Mouse (Mus musculus): Measurements from ENCODE around the gene Degs1.
A peak's percentile ranks its signal among the peaks of the same experiment; 100 is the strongest.
"Not testable (repeated sequence)": the region's sequence is repeated elsewhere in the genome, so short reads cannot be mapped to it uniquely, and the experiment has no call there.

Degs1 gene

DNA sequence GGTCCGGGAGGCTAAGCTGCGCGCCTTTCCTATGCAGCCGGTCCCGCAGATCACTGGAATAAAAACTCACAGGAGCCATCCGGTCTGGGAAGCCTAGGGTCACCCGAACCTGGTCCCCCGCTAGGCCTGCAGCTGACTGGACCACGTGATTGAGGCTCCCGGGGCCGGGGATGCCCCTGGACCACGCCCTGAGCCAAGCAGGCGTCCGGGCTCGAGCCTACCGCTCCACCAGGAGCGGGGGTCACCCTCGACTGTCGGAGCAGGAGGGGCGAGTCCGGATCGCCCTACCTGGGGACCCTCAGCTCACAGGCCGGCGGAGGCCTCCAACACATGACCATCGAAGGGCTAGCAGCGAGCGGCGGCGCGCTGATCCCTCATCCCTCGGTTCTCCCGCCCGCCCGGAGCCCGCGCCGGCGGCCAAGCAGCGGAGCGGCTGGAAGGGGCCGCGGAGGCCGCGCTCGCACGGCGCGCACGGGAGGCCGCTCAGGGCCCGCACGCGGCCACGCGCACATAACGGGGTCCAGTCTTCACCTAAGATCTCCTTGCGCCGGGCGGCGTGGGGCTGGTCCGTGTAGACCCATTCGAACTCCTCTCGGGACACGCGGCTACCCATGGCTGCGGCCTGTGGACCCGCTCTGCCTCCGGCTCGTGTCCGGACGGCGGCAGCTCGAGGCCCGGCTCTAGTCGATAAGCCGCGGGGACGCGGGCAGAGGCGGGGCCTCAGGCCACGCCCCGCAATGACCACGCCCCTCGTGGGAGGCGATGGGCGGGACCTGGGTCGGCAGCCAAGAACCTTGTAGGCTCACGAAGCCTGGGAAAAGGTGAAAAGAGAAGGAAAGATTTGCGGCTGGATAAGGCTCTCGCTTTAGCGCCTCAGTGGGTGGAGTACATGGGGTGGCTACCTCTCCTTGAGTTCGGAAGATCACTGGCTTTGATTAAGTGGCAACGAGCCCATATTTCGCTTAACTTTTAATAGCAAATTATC, at the start of gene Degs1:
TSS of gene Degs1 (minus strand) at position 714 of the 985 bp plus-strand sequence.
- peak; percentile 87 for DNase-seq (ENCODE audit: low read depth, low spot score)

GRCm38 (mm10) chr1:182325919-182326318, 43.3 kb upstream of the Degs1 start:
- no peak for DNase-seq (ENCODE audit: low read depth, low spot score)

- DNase-seq (ENCODE audit: low read depth, low spot score) = no peak
Measured at GRCm38 (mm10) chr1:182324552-182324951, 41.9 kb upstream of the Degs1 start.

GRCm38 (mm10) chr1:182323139-182323538, 40.5 kb upstream of the Degs1 start:
- DNase-seq (ENCODE audit: low read depth, low spot score) = no peak

- DNase-seq (ENCODE audit: low read depth, low spot score) = no peak
Measured at GRCm38 (mm10) chr1:182314201-182314600, 31.6 kb upstream of the Degs1 start.

- DNase-seq (ENCODE audit: low read depth, low spot score) = no peak
Measured at GRCm38 (mm10) chr1:182313181-182313580, 30.6 kb upstream of the Degs1 start.

DNA sequence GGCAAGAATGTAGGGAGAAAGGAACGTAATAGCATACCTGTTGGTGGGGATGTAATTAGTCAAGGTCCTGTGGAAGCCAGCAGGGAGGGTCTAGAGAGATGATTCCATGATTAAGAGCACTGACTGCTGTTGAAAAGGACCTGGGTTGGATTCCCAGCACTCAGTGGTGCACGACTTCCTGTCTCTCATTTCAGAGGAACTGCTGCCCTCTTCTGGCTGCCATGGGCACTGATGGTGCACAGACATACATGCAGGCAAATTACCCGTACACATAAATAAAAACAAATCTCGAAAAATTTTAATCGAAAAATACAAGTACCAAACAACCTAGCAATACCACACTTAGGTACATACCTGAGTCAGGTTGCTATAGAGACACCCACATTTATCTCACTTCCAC, 28.8 kb upstream of the Degs1 start:
- no peak for DNase-seq (ENCODE audit: low read depth, low spot score)

DNA sequence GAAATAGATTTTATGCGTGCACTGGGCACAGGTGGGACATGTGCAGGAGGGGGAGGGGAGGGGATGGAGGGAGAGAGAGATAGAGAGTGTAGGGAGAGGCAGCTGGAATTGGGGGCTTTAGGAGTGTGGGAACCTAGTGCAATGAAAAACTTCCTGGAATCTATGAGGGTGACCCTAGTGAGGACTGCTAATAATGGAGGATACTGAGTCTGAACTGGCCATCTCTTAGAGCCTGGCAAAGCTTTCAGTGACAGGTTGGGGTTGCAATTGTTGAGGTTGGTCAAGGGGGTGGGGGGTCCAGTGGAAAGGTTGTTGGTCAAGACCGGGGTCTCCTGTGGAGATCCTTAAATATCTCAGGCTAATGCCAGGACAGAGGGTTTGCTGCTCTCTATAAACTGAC, 27.7 kb upstream of the Degs1 start:
- no peak for DNase-seq (ENCODE audit: low read depth, low spot score)

- no peak for DNase-seq (ENCODE audit: low read depth, low spot score)
Measured at GRCm38 (mm10) chr1:182309403-182309802, 26.8 kb upstream of the Degs1 start.

DNA sequence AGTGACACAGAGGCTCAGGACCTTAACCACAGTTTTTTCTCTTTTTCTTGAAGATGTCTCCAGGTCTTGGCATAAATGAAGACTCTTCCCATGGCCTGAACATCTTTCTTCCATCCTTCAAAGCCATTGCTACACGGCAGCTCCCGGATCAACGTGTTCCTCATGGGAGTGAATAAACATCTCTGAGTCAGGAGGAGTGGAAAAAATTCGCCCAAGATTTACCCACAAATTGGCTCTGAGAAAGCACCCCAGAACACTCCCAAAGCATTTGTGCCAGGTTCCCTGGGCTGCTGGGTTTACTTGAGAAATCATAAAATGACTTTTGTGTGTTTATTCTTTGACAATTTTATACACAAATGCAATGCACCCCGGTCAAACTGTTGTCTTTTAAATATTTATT, 20.3 kb upstream of the Degs1 start:
- DNase-seq (ENCODE audit: low read depth, low spot score) = no peak

DNA sequence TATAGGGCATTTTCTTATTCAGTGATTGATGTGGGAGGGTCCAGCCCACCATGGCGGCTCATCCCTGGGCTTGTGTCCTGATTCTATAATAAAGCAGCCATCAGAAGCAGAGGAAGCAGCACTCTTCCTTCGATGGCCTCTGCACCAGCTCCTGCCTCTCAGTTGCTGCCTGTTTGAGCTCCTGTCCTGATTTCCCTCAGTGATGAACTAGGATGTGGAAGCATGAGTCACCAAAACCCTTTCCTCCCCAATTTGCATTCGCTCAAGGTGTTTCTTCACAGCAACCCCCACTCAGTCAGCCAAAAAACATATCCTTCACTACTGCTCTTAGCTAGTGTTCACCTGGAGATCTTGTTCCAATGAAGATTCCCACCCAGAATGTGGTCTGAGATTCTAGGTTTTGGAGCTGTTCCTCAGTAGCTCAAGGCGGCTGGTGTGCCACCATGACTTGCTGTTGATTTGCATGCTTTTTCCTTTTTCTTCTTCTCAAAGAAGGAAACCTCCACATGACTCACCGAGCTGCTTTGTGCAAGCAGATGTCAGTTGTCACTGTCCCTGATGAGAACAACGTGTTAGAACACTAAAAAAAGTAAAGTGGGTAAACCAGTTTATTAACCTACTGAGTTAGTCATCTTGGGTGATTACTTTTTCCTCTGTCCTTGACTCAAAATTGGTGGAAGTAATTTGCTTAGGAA, 19.7 kb upstream of the Degs1 start:
- no peak for DNase-seq (ENCODE audit: low read depth, low spot score)

GRCm38 (mm10) chr1:182297821-182298220, 15.2 kb upstream of the Degs1 start:
- no peak for DNase-seq (ENCODE audit: low read depth, low spot score)

DNA sequence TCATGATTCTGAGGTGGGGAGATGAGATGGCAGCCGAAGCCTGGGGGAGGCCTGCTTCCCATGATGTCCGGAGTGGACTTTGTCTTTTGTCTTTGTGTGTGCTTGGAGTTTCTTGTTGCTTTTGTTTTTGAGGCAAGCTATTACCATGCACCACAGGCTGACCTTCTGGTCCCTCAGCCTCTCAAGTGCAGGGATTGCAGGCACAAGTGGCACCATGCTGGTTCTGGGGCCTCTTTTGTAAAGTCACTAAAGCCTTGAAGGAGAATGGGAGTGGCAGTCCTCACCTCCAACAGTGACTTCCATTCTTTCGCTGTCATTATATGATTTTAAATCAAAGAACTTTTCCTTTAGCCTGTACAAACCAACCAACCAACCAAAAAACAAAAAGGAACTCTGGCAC, 14.6 kb upstream of the Degs1 start:
- DNase-seq (ENCODE audit: low read depth, low spot score) = no peak

DNA sequence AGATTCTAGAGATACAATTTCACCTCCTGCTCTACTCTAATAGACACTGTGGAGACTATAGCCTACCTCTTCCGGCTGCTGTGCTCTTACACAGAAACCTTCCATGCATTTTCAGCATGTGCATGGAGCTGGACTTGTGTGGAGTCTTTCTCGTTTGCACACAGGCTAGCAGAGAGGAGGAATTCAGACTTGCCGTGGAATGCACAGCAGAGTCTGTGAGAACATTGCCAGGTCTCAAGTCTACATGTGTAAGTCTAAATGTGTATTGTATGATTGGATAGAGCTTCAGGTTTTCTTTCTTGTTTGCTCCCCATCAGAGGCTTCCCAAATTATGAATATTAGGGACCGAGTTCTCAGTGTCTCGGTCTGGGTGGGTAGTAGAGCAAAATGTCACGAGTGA, 14.2 kb upstream of the Degs1 start:
- DNase-seq (ENCODE audit: low read depth, low spot score) = no peak

GRCm38 (mm10) chr1:182296141-182296540, 13.5 kb upstream of the Degs1 start:
- DNase-seq (ENCODE audit: low read depth, low spot score) = no peak

- no peak for DNase-seq (ENCODE audit: low read depth, low spot score)
Measured at GRCm38 (mm10) chr1:182292291-182292690, 9.7 kb upstream of the Degs1 start.

DNA sequence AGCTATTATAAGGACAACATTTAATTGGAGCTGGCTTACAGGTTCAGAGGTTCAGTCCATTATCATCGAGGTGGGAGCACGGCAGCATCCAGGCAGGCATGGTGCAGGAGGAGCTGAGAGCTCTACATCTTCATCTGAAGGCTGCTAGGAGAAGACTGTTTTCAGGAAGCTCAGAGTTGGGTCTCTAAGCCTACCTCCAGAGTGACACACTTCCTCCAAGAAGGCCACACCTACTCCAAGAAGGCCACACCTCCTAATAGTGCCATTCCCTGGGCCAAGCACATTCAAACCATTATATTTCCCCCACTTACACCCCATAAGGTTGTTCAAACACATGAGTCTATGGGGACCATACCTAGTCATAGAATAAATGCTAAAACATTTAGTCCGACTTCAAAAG, 8.1 kb upstream of the Degs1 start:
- not testable (repeated sequence) for DNase-seq (ENCODE audit: low read depth, low spot score)

GRCm38 (mm10) chr1:182289781-182290180, 7.2 kb upstream of the Degs1 start:
- DNase-seq (ENCODE audit: low read depth, low spot score) = no peak

- DNase-seq (ENCODE audit: low read depth, low spot score) = no peak
Measured at GRCm38 (mm10) chr1:182288601-182289000, 6.0 kb upstream of the Degs1 start.

- no peak for DNase-seq (ENCODE audit: low read depth, low spot score)
Measured at GRCm38 (mm10) chr1:182287781-182288180, 5.2 kb upstream of the Degs1 start.

- DNase-seq (ENCODE audit: low read depth, low spot score) = no peak
Measured at GRCm38 (mm10) chr1:182284795-182285194, 2.2 kb upstream of the Degs1 start.

GRCm38 (mm10) chr1:182283231-182283630, 627 bp upstream of the Degs1 start:
- DNase-seq (ENCODE audit: low read depth, low spot score) = no peak

DNA sequence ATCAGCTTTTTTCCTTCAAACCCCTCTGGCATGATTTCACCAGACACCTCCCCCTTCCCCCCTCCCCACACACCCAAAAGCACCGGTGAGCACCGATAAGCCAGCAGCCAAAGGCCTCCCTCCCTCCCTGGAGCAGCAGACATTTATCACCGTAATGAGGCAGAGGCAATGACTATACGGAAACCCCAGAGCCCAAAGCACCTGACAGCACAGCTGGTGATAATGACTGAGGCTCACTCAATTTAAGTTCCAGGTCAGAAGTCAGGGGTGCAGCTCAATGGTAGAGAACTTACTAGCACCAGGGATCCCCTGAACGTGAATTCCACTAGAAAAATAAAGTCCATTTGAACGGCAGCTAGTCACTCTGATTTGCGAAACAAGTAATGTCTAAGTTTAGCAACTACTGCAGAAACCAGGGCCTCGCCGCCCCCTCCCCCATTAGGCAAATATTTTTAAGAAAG, 1.3 kb downstream of the Degs1 start:
- peak; percentile 43 for DNase-seq (ENCODE audit: low read depth, low spot score)

Data from embryo, embryonic 11.5 days (tissue).